Comparison of ENCODE assay signal across 16 mouse cellular contexts in the genomic region with DNA sequence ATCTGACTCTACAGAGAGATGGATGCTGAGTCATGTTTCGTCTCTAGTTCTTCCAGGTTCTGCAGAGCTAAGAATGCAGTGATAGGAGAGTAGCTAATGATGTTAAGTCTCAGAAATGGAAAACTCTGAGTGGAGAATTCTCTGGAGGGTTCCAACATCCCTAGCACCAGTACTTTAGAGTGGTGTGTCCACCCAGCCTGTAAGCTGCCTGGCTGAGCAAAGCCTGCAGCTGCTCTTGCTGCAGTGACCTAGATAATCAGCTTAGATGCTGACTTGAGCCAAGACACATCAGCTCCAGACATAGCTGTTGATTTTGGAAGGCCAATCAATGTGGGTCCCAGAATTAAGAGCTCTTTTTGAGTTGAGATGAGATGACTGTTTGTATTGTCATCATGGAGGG. TPM values are rescaled to one million over a fixed set of nuclear protein-coding genes. Genes with fewer than 3 reads are reported as not detected.
DNase-seq lines count a peak whose midpoint lies in the region; ATAC-seq and TF ChIP-seq lines count a peak whose summit lies in the region.
"Had no signal": no experiment of that assay in that cellular context is flagged by ENCODE, and none has a peak within 500 bp of the region (broad histone marks: within the 10 kb centered on the region; RNA-seq: fewer than 3 reads in every experiment).

No protein-coding gene starts in this region.

- H3K27ac ChIP-seq in layer of hippocampus, adult 2 months: 0 out of 2 replicates have a peak overlapping the region, but pooled peaks have one; percentile 36
- H3K27ac ChIP-seq: hindbrain, embryonic 10.5 days; liver, embryonic 12.5 days; macrophage had no signal

- TF ChIP-seq CTCF in layer of hippocampus, adult 2 months (conservative IDR thresholded peaks at IDR 0.05): no peak

- no peak overlapping the region for H3K4me3 ChIP-seq in layer of hippocampus, adult 2 months
- H3K4me3 ChIP-seq: hindbrain, embryonic 10.5 days; liver, embryonic 12.5 days had no signal

- no peak for DNase-seq in frontal cortex, postnatal 25 days (ENCODE audit: low spot score in 2 of 2)
- no peak for DNase-seq in layer of hippocampus, adult 2 months (ENCODE audit: low spot score in 2 of 2)
- no peak for DNase-seq in layer of hippocampus, adult 18-20 months (ENCODE audit: low spot score in 2 of 2)
- DNase-seq in gastrocnemius, adult 18-20 months (ENCODE audit: low spot score): peak; percentile 40
- no peak for DNase-seq in thymus, postnatal 10 days (ENCODE audit: low spot score in 2 of 2)
- DNase-seq in adrenal gland, adult (ENCODE audit: inconsistent age in 2 of 2, low spot score in 1 of 2): no peak
- DNase-seq: cerebellum, postnatal 14 days; kidney, adult 8-10 months; thymus, adult 2 months had no signal

- peak; percentile 98 for ATAC-seq in frontal cortex, adult (ENCODE audit: low TSS enrichment)
- ATAC-seq in megakaryocyte-erythroid progenitor cell, adult 5-6 weeks (replicated peaks; ENCODE audit: low FRiP score, low TSS enrichment, poor library complexity, severe bottlenecking): peak; percentile 62
- ATAC-seq: liver, embryonic 12.5 days had no signal

RNA-seq across cellular contexts. Expression of gene Spata9, which starts 21.1 kb away (rescaled TPM):
- under 1 TPM in 1 of 2 experiments, not detected in 1; 0.46 TPM for total RNA-seq in layer of hippocampus, adult 2 months (2021)
- total RNA-seq in layer of hippocampus, adult 18-20 months (2021): not detected
- total RNA-seq in gastrocnemius, adult 18-20 months (2021): not detected
- total RNA-seq in megakaryocyte-erythroid progenitor cell, adult 5-6 weeks (2014; fragmentation: Nextera tagmentation): 0.98 TPM in 1 of 2 replicates, not detected in the other
- total RNA-seq in megakaryocyte-erythroid progenitor cell, adult 5-6 weeks (2017): not detected in 2 replicates
- total RNA-seq: adrenal gland, adult 18-20 months; MEL had no signal

RNA-seq across cellular contexts. Expression of gene Rfesd, which starts 30.4 kb away (rescaled TPM):
- 10 to 100 TPM; 18.2 to 21.6 TPM for total RNA-seq in layer of hippocampus, adult 2 months (2021)
- total RNA-seq in layer of hippocampus, adult 18-20 months (2021): 10 to 100 TPM; 15.7 to 16.7 TPM
- total RNA-seq in gastrocnemius, adult 18-20 months (2021): 10 to 100 TPM; 22.3 to 22.7 TPM
- total RNA-seq in megakaryocyte-erythroid progenitor cell, adult 5-6 weeks (2014; fragmentation: Nextera tagmentation): 71.4 and 90.7 TPM in 2 replicates
- 63.8 and 68.1 TPM in 2 replicates for total RNA-seq in megakaryocyte-erythroid progenitor cell, adult 5-6 weeks (2017)

RNA-seq across cellular contexts. Expression of gene Rhobtb3, which starts 44.4 kb away (rescaled TPM):
- total RNA-seq in layer of hippocampus, adult 2 months (2021): 10 to 100 TPM; 15.9 to 16.7 TPM
- 10 to 100 TPM; 15.0 to 15.9 TPM for total RNA-seq in layer of hippocampus, adult 18-20 months (2021)
- total RNA-seq in gastrocnemius, adult 18-20 months (2021): 10 to 100 TPM; 15.4 to 19.0 TPM
- total RNA-seq in megakaryocyte-erythroid progenitor cell, adult 5-6 weeks (2014; fragmentation: Nextera tagmentation): 5.3 and 5.4 TPM in 2 replicates
- total RNA-seq in megakaryocyte-erythroid progenitor cell, adult 5-6 weeks (2017): 4.3 and 16.0 TPM in 2 replicates
- total RNA-seq: MEL had no signal
